Mouse (Mus musculus) limb, embryonic 10.5 days (tissue): ENCODE data around the gene Gm21885. TPM values are rescaled to one million over a fixed set of nuclear protein-coding genes. Genes with fewer than 3 reads are reported as not detected.

Experiments
- DNase-seq: peaks from one replicate; pipeline ENCODE4 v3.0.0-alpha.2; 2017; ENCODE audit warnings: low spot score
- H3K27ac ChIP-seq: fragments of 300-500 bp; sonication (generic); 2 replicates; pipeline ENCODE4 v1.5.1; 2016; ENCODE audit warnings: mild to moderate bottlenecking
- H3K27me3 ChIP-seq: fragments of 300-500 bp; sonication (generic); 2 replicates; pipeline ENCODE4 v1.6.1; 2016; ENCODE audit warnings: low read depth, mild to moderate bottlenecking; ENCODE audit not compliant: poor library complexity, severe bottlenecking
- H3K36me3 ChIP-seq: fragments of 300-500 bp; sonication (generic); 2 replicates; pipeline ENCODE4 v1.6.1; 2016; ENCODE audit warnings: mild to moderate bottlenecking, moderate library complexity
- H3K4me1 ChIP-seq: fragments of 300-500 bp; sonication (generic); 2 replicates; pipeline ENCODE4 v1.6.1; 2016
- H3K4me3 ChIP-seq: fragments of 300-500 bp; sonication (generic); 2 replicates; pipeline ENCODE4 v1.5.1; 2016; ENCODE audit warnings: mild to moderate bottlenecking, moderate library complexity
- H3K9me3 ChIP-seq: fragments of 300-500 bp; sonication (generic); replicated peaks from 2 replicates; pipeline ENCODE4 v1.6.1; 2016; ENCODE audit warnings: mild to moderate bottlenecking
- WGBS: fragments of 180-500 bp; shearing (Covaris S2); methylation state at CpG from one replicate; pipeline ENCODE4 v1.1.7; 2016; 5-methylcytosine and 5-hydroxymethylcytosine counted together
- polyA plus RNA-seq: library from polyadenylated mRNA; unstranded; fragments of >200 nt; fragmentation: Nextera tagmentation; extraction: Ambion mirVana; gene quantifications from 2 replicates; pipeline ENCODE4 v1.2.1, GENCODE M21; 2016

Gm21885 gene
- polyA plus RNA-seq, 1 experiment from 2014 or later = not detected

GRCm38 (mm10) chr11:94326961-94327411, 45.3 kb downstream of the Gm21885 start:
- WGBS = 9% methylated on average over 10 of the region's 10 CpGs
- H3K27me3 ChIP-seq = no peaks in the 10 kb centered on the region
- H3K4me3 ChIP-seq = peak overlapping the region; percentile 88
- H3K36me3 ChIP-seq = peaks cover 4% of the 10 kb centered on the region; the same call in 1 of the 2 replicates
- DNase-seq = no peak
- peak overlapping the region; percentile 99 for H3K27ac ChIP-seq
- H3K9me3 ChIP-seq = no peaks in the 10 kb centered on the region
- peaks cover 41% of the 10 kb centered on the region for H3K4me1 ChIP-seq

GRCm38 (mm10) chr11:94327693-94328643, 46.3 kb downstream of the Gm21885 start, which contains the start of gene Ankrd40:
Ankrd40 (plus strand) TSS chr11:94328001.
- Histone ChIP-seq H3K27ac (peak within 1 kb of the TSS; percentile 99), H3K36me3 (peaks cover 4% of the 10 kb centered on the region; the same call in 1 of the 2 replicates), H3K4me1 (peaks cover 35% of the 10 kb centered on the region), H3K9me3 (no peaks in the 10 kb centered on the region), H3K27me3 (no peaks in the 10 kb centered on the region), H3K4me3 (peak within 1 kb of the TSS; percentile 88)
- peak; percentile 94 for DNase-seq
- under 1% methylated on average over 78 of the region's 78 CpGs for WGBS

- WGBS = 1% methylated on average over 10 of the region's 10 CpGs
- peak overlapping the region; percentile 88 for H3K4me3 ChIP-seq
- no peak for DNase-seq
- H3K36me3 ChIP-seq = peaks cover 4% of the 10 kb centered on the region
- no peaks in the 10 kb centered on the region for H3K9me3 ChIP-seq
- H3K27ac ChIP-seq = peak overlapping the region; percentile 99
- H3K27me3 ChIP-seq = no peaks in the 10 kb centered on the region
- peaks cover 35% of the 10 kb centered on the region for H3K4me1 ChIP-seq
Observed at GRCm38 (mm10) chr11:94328644-94329025, 47.0 kb downstream of the Gm21885 start.

- H3K27me3 ChIP-seq = no peaks in the 10 kb centered on the region
- 73% methylated on average over 4 of the region's 4 CpGs for WGBS
- peaks cover 6% of the 10 kb centered on the region for H3K36me3 ChIP-seq
- H3K4me1 ChIP-seq = peaks cover 35% of the 10 kb centered on the region
- H3K4me3 ChIP-seq = no peak overlapping the region
- no peak overlapping the region for H3K27ac ChIP-seq
- no peak for DNase-seq
- no peaks in the 10 kb centered on the region for H3K9me3 ChIP-seq
Observed at GRCm38 (mm10) chr11:94329270-94329891, 47.7 kb downstream of the Gm21885 start.

GRCm38 (mm10) chr11:94330211-94330610, 48.5 kb downstream of the Gm21885 start:
- no peak overlapping the region for H3K4me3 ChIP-seq

GRCm38 (mm10) chr11:94332726-94333125, 51.1 kb downstream of the Gm21885 start:
- Histone ChIP-seq H3K27me3 (no peaks in the 10 kb centered on the region), H3K4me3 (no peak overlapping the region), H3K4me1 (peaks cover 25% of the 10 kb centered on the region), H3K9me3 (no peaks in the 10 kb centered on the region), H3K36me3 (peaks cover 38% of the 10 kb centered on the region), H3K27ac (no peak overlapping the region)
- no peak for DNase-seq
- 94% methylated on average over 6 of the region's 6 CpGs for WGBS

More at GRCm38 (mm10) chr11:94330211-94330610, 48.5 kb downstream of the Gm21885 start:
- Histone ChIP-seq H3K36me3 (peaks cover 15% of the 10 kb centered on the region), H3K27ac (no peak overlapping the region), H3K4me1 (peaks cover 35% of the 10 kb centered on the region), H3K27me3 (no peaks in the 10 kb centered on the region), H3K9me3 (no peaks in the 10 kb centered on the region)
- DNase-seq = no peak
- WGBS = 92% methylated on average over 3 of the region's 3 CpGs

- Histone ChIP-seq H3K4me1 (peaks cover 15% of the 10 kb centered on the region; the same call in 1 of the 2 replicates), H3K4me3 (no peak overlapping the region), H3K27me3 (no peaks in the 10 kb centered on the region), H3K27ac (no peak overlapping the region), H3K36me3 (peaks cover 55% of the 10 kb centered on the region), H3K9me3 (no peaks in the 10 kb centered on the region)
- DNase-seq = no peak
- WGBS = 95% methylated on average over 8 of the region's 8 CpGs
Observed at GRCm38 (mm10) chr11:94334386-94334968, 52.8 kb downstream of the Gm21885 start.

Other genes with a start within 250 kb of the Gm21885 start
- gene Tob1, start 70.4 kb upstream of the Gm21885 start, polyA plus RNA-seq = 15.0 and 22.5 TPM in 2 replicates
- gene Wfikkn2, start 35.9 kb upstream of the Gm21885 start, polyA plus RNA-seq = 1.6 and 7.9 TPM in 2 replicates
- 89.9 and 107 TPM in 2 replicates for gene Luc7l3, start 40.1 kb downstream of the Gm21885 start, polyA plus RNA-seq
- gene Ankrd40, start 46.1 kb downstream of the Gm21885 start, polyA plus RNA-seq = 18.1 and 21.3 TPM in 2 replicates
- gene Abcc3, start 111.1 kb downstream of the Gm21885 start, polyA plus RNA-seq = 0.59 and 0.88 TPM in 2 replicates
- gene Cacna1g, start 192.3 kb downstream of the Gm21885 start, polyA plus RNA-seq = 12.7 and 21.4 TPM in 2 replicates
- gene Spata20, start 204.3 kb downstream of the Gm21885 start, polyA plus RNA-seq = 0.05 TPM in 1 of 2 replicates, not detected in the other
- 3.0 and 3.6 TPM in 2 replicates for gene Epn3, start 218.1 kb downstream of the Gm21885 start, polyA plus RNA-seq
- gene Mycbpap, start 239.9 kb downstream of the Gm21885 start, polyA plus RNA-seq = 2.7 and 5.0 TPM in 2 replicates